Mouse (Mus musculus): ENCODE data around the gene Itfg2.

Gene Itfg2

DNA sequence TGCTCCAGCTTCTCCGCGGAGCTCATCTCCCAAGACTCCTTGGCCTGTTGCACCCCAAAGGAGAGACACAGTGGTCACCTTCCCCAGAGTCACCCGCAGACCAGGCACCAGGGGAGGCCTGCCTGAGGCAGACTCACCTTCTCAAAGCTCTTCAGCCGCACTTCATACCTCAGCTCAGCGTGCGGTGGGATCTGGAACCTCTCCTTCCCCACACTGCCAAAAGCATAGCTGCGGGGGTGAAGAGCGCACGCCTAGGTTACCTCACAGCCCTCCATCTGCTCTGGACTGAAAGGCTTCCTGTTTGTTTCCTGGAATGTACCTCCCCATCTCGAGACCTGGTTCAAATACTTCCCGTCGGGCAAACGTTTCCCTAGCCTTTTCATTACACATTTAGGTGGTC, 8.8 kb upstream of the Itfg2 start:
- no peak for DNase-seq (ENCODE audit: low spot score)

- DNase-seq (ENCODE audit: low spot score): no peak
Observed at GRCm38 (mm10) chr6:128432356-128432915, 7.7 kb upstream of the Itfg2 start.

- DNase-seq (ENCODE audit: low spot score): no peak
Observed at GRCm38 (mm10) chr6:128429826-128430225, 5.1 kb upstream of the Itfg2 start.

DNA sequence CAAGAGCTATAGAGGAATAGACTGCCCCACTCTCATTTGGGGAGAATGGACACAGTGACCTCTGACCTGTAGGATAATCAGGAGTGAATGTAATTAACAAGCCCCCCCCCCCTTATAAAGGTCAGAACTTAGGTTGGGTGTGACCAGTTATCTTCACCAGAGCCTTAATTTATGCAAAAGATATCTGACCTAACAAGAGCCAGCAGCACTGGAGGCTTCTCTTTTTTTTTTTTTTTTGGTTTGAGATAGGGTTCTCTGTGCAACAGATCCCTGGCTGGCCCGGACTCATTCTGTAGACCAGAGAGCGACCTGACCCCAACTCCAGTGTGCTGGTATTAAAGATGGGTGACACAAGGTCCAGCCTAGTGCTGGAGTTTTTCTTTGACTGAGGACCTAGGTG, 4.6 kb upstream of the Itfg2 start:
- no peak for DNase-seq (ENCODE audit: low spot score)

- DNase-seq (ENCODE audit: low spot score): no peak
Observed at GRCm38 (mm10) chr6:128427571-128427970, 2.8 kb upstream of the Itfg2 start.

- DNase-seq (ENCODE audit: low spot score): no peak
Observed at GRCm38 (mm10) chr6:128425046-128425445, 315 bp upstream of the Itfg2 start.

DNA sequence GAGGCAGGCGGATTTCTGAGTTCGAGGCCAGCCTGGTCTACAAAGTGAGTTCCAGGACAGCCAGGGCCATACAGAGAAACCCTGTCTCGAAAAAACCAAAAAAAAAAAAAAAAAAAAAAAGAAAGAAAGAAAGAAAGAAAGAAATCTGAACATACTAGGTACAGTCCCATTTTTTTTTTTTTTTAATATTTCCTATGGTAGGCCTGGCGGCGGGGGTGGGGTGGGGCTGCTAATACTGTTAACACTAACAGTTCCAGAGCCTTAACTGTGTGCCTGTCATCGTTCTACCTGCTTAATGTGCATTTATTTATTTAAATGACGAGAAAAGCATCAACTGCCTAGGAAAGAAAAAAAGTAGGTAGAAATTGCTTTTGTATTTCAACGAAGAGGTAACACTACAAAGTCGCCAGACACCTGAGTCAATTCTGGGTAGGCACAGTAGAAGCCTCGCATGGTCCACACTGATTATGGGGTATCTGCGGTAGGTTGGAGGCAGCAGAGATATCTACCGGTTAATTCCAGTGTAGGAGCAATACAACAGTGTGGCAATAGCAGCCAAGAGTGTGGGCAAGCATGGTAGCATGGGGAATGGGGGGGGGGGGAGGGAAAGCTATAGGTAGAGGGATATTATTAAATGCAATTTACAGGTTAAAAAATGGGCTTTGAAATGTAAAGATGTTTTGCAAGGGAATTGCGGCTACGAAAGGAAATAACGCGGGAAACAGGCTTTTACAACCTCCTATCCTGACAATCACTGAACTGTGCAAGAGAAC, 1.0 kb downstream of the Itfg2 start:
- DNase-seq (ENCODE audit: low spot score): no peak

- DNase-seq (ENCODE audit: low spot score): no peak
Observed at GRCm38 (mm10) chr6:128421480-128421879, 3.3 kb downstream of the Itfg2 start.

DNA sequence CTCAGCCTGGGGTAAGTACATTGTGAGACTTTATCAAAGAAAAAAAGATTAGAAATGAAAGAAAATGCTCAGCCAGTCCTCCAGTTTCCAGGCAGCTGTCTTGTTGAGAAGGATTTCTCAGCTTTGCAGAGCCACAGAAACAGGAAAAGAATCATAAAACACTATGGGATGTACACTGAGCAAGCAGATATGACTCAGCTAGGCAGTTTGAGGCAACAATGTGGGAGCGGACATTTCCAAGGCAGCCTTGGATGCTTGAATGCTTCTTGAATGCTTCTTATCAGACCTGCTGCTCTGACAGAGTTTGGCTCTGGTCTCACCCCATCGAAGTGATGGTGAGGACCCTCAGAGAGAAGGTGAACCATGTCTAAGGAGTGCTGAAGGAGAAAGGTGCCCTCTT, 3.7 kb downstream of the Itfg2 start:
- no peak for DNase-seq (ENCODE audit: low spot score)

- DNase-seq (ENCODE audit: low spot score): no peak
Observed at GRCm38 (mm10) chr6:128418076-128418475, 6.7 kb downstream of the Itfg2 start.

DNA sequence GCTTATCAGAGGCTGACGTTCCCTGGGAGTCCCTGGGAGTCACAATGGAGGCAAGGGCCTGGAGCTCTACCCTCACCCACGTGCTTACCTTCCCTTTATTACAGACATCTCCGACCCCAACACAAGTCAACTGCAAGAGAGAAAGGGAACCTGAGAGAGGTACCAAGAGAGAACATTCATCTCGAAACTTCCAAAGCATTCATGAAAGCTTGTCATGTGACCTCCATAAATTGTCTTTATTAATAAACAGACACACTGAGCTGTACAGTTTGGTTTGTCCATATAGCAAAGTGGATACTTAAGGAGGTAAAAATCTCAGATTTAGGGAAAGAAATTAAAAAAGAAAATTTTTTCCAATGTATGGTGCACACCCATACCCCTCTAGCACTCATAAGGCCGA, 8.6 kb downstream of the Itfg2 start:
- no peak for DNase-seq (ENCODE audit: low spot score)

DNA sequence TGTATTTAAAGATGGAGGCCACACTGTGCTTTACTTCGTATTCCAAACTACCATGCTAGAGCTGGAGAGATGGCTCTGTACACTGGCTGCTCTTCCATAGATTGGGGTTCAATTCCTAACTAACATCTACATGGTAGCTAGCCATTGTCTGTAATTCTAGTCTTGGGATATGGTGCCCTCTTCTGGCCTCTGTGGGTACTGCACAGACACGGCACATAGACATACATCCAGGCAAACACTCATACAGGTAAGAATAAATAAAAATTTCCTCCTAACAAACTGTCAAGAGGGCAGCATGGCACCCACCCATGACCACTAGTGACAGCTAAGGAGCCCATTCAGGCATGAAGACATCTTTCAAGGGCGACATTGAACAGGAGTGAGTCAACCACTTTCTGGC, 13.6 kb downstream of the Itfg2 start:
- DNase-seq (ENCODE audit: low spot score): peak; percentile 85

GRCm38 (mm10) chr6:128410305-128410704, 14.4 kb downstream of the Itfg2 start:
- DNase-seq (ENCODE audit: low spot score): no peak

- no peak for DNase-seq (ENCODE audit: low spot score)
Observed at GRCm38 (mm10) chr6:128408544-128409125, 16.1 kb downstream of the Itfg2 start.

DNA sequence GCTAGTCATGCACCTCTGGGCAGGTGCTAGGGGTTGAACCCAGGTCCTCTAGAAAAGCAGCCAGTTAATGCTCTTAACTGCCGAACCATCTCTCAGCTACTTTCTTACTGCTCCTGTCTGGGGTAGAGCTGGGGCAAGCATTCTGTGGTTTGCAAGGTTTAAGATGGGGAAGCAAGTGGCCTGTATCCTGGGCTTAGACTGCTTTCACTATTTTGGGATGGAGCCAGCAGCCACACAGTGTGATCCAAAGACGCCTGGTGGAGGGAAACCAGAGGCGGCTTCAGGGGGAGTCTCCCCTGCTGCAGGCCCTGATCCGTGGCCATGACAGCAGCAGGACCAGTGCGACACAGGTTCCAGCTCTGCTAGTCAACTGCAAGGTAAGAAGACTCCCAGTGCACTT, 20.0 kb downstream of the Itfg2 start:
- no peak for DNase-seq (ENCODE audit: low spot score)

GRCm38 (mm10) chr6:128399421-128400185, 25.1 kb downstream of the Itfg2 start:
- DNase-seq (ENCODE audit: low spot score): peak; percentile 50

- DNase-seq (ENCODE audit: low spot score): no peak
Observed at GRCm38 (mm10) chr6:128398996-128399395, 25.7 kb downstream of the Itfg2 start, which contains the start of gene Nrip2. Gene Nrip2, plus strand, starts transcription at chr6:128399296.

GRCm38 (mm10) chr6:128397574-128398261, 27.0 kb downstream of the Itfg2 start:
- no peak for DNase-seq (ENCODE audit: low spot score)

DNA sequence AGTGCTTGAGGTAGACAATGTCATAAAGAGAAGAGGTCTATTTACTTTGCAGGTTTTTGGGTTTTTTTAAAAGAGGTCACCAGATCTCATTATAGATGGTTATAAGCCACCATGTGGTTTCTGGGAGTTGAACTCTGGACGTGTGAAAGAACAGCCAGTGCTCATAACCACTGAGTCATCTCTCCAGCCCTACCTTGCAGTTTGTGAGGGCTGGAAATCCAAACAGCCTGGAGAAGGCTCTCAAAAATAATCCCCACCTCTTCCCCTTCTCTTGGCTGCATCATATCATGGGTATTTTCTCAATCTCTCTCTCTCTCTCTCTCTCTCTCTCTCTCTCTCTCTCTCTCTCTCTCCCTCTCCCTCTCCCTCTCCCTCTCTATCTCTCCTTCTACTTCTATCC, 34.0 kb downstream of the Itfg2 start:
- DNase-seq (ENCODE audit: low spot score): no peak

DNA sequence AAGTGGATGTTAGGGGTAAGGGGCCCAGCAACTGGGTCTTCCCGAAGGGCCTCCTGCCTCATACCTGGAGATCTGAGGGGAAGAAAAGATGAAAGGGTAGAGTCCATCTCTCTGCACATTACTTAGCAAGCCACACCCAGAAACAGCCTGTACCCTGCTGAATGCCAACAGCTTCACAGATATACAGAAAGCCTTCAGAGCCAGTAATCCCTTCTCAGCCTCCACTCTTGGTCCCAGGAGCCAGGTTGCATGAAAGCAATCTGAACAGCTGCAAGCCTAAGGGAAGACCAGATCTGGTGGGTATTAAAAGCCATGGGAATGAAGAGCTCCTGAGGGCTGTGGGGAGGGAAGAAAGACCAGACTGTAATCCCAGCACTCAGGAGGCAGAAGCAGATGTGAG, 35.5 kb downstream of the Itfg2 start:
- DNase-seq (ENCODE audit: low spot score): no peak

DNA sequence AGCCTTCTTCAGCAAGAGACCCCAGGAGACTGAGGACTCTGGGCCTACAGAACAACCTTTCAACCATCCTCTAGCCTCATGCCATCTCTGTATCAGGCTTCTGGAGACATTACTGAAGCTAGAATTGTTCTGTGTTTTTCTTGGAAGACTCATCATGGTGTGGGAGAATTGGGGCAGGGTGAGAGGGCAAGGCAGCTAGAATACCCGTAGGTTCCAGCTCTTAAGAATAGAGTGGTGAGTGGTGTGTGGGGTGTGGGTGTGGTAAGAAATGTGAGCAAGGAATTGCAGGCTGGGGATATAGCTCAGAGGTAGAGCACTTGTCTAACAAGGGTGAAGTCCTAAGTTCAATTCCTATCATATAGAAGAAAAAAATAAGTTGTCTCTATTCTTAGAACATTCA, 39.7 kb downstream of the Itfg2 start:
- DNase-seq (ENCODE audit: low spot score): no peak

- no peak for DNase-seq (ENCODE audit: low spot score)
Observed at GRCm38 (mm10) chr6:128383752-128384151, 41.0 kb downstream of the Itfg2 start.
